Mouse (Mus musculus) kidney, postnatal 14 days (tissue): ENCODE data around the gene Gpr89.

Experiments used
- DNase-seq: peaks from one replicate; pipeline ENCODE4 v3.0.0; 2022; ENCODE audit warnings: mixed read lengths

Gpr89 gene

DNA sequence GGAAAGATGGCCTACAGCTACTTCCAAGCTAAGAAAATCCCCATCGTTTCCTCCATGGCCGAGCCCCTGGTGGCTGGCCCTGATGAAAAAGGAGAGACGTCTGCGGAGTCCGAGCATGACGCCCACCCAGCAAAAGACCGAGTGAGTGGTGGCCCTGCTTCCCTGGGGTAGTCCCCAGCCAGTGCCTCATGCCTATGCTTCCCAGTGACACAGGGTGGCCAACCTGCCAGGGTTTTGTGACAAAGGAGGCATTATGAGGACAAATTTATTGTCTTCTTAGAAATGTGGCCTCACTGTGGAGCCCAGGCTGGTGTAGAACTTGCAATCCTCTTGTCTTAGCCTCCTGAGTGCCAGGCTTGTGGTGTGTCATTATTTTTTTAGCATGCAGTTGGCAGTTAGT is 36.1 kb downstream of the Gpr89 start:
- DNase-seq: no peak

DNA sequence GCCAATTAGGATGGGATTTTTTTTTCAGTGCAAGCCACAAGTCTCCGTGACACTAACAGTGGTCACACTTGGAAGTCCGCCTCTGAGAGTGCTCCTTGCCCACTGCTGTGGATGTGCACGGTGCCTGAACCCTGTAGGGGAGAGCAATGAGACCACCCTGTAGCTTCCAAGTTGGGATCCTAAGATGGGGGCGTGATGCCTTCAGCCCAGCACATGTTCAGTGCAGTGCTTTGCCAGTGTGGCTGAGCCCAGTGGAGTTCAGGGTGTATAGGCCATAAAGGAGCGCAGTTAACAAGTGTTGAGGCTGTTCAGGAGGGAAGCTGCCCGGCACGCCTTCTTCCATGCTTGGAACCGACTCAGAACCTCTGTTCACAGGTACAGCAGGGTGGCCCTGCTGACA is 36.6 kb downstream of the Gpr89 start:
- no peak for DNase-seq

DNA sequence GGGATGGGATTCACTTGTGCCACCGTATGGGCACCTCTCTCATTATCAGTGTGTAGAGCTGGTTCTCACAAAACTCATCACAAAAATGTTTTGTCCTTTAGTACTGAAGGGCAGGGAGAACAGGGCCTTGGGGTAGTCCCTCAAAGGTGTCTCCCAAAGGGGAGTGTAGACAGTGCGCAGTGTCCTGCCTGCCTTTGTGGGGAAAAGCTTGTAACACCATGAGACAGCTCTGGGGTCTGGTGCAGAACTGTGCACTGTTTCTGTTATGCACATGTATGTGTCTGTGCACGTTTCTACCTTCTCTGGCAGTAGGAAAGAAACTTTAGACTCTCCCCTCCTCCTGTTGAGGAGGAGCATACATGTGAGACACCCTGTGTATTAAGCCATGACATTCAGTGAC is 37.3 kb downstream of the Gpr89 start:
- DNase-seq: no peak

DNA sequence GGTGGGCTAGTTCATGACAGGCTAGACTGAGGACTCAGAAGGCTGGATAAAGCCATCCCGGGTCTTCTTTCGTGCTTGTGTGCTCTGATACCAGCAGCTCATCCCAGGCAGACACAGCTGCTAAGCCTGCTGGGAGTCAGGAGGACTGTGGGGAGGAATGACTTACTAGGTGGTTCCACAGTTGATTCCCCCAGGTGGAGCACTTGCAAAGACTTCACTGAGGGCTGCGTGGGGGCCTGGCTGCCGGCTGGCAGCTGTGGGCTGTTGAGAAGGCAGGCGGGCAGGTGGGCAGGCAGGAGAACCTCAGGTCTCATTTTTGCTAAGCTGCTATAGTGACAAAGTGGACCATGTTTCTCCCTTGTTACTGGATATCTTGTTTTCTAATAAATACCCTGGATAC is 44.6 kb downstream of the Gpr89 start:
- DNase-seq: no peak

DNA sequence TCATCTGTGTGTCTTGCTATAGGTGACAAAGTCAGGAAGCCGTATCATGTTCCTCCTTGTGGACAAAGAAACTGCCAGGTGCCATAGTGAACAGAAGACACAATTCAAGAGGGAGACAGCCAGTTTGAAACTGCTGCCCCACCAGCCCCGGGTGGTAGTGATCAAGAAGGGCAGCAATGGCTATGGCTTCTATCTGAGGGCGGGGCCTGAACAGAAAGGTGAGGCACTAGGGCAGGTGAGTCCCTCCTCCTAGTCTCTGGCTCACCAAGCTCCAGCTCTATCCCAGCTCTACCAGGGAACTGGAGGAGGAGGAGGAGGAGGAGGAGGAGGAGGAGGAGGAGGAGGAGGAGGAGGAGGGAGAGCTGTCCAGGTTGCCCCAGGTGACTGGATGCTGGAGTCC is 49.3 kb downstream of the Gpr89 start:
- no peak for DNase-seq

DNA sequence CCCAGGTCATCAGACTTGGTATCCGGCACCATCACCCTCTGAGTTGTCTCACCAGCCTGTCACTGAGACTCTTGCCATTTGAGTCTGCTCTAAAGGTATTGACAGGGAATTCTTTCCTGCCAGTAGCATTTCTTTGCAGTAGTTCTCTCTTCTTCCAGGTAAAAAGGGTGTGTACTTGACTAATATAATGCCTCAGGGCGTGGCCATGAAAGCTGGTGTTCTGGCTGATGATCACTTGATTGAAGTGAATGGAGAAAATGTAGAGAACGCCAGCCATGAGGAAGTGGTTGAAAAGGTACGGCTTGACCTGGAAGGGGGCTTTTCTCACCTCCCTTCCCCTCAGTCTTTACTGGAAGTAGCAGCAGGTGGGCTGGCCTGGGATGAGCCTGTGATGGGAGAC is 50.8 kb downstream of the Gpr89 start:
- DNase-seq: no peak

DNA sequence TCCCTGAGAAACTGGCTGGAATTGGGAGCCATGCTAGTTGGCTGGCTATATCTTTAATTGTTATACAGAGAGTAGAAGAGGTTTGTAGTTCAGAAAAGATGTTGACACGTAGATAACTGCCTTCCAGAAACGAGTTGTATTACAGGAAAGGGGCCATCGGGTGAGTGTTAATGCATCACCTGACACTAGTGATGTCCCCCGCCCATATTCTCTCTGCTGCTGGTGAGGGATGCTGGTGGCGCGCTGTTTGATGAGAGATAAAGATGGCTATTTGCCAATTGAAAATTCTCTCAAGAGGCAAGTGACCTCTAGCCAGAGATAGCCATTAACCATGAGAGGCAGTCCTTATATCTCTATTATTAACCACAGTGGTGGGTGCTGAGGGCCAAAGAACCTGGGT is 52.6 kb downstream of the Gpr89 start:
- DNase-seq: no peak

DNA sequence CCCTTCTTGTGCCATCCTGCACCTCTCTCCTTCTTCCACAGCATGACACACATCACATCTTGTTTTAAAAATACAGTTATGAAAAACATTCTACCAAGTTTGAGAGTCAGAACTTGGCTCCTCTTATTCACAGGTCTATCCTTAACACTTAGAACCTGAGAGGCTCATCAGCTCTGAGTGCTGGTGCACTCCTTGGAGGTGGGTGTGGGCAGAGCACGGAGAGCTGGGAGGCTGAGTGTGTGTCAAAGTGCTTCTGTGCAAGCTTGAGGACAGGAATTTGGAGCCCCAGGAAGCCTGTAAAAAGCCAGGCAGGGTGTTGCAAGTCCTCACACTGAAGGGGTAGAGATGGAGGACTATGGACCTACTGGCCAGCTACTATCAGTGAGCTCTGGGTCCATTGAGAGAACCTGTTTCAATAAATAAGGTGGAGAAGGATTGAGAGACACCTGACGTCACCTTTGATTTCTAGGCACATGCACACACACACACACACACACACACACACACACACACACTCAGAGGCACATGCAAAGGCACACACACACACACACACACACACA is 55.9 kb downstream of the Gpr89 start:
- DNase-seq: no peak

DNA sequence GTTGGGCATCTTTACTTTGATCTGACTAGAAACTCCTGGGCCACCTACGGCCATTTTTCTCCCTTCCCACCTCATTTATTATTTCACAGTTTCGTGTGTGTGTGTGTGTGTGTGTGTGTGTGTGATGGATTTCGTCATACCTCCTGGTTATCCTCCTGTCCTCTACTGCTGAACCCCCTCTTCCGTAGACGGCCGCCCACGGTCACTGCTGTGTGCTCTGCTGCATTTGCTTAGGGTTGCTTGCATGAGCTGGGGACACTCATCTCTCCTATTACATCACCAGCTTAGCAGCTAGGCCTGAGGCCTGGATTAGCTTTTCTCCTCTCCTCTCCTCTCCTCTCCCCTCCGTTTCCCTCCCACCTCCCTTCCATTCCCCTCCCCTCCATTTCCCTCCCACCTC is 56.7 kb downstream of the Gpr89 start:
- no peak for DNase-seq

DNA sequence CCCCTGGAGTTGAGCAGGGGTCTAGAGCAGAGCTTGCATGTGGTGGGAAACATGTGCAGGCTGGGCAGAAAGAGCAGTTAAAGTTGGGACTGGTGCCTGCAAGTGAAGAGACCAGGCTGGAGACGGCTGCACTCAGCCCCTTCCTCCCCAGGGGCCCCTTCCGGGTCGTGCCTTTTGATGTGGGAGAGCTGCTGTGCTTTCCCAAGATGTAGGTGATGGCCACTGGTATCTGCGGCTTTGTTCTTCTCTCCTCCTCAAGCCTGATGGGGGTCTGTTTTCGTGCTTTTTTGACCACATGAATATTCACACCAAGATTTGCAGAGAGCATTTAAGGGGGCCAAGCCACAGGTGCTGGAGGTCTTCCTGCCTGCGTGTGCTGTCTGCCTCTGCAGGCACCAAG is 57.5 kb downstream of the Gpr89 start:
- DNase-seq: no peak

DNA sequence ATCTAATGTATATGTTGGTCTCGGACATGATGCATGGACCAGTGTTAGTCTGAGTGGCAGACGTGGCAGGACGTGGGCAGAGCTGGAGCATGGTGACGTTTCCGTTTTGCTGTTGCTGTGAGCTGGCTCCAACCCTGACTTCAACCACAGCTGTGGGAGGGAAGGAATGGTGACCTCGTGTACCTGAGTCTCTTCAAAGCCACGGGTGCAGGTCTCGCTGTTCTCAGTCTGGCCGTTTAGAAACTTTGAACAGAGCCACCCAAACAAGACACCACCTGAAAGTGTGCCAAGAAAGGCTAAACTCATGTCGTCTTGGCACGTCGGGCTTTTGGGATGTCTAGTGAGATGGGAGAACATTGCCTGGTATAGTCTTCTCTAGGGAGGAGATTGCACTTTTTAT is 58.2 kb downstream of the Gpr89 start:
- DNase-seq: no peak

DNA sequence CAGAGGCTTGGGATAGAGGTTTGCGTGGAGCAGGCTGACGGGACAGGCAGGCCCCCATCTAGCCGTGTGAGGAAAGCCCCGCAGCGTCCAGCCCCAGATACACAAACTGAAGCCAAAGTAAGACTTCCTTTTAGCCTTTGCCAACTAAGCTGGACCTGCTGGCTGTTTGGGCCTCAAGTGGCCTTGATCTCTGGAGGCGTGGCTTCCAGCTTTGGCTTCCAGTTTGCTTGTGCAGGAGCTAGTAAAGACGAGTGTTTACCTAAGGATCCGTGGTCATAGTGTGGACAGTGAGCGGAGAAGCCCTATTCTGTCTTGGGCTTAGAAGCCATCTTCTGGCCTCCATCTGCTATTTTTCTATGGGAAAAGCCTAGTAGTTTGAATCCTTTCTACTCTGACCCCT is 59.3 kb downstream of the Gpr89 start:
- DNase-seq: no peak

DNA sequence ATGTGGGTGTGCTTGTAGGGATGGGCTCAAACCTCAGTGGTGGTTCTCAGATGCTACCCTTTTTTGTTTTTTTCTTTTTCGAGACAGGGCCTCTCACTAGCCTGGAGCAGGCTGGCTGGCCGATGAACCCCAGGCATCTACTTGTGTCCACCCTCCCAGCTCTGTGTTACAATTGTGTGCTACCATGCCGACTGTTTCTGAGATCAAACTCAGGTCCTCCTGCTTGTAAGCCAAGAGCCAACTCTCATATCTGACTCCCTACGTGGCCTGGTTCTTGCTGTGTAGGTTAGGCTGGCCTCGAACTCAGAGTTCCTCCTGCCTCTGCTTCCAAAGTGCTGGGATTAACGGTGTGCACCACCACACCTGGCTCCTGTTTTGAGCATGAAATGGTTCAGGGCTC is 60.0 kb downstream of the Gpr89 start:
- DNase-seq: no peak

DNA sequence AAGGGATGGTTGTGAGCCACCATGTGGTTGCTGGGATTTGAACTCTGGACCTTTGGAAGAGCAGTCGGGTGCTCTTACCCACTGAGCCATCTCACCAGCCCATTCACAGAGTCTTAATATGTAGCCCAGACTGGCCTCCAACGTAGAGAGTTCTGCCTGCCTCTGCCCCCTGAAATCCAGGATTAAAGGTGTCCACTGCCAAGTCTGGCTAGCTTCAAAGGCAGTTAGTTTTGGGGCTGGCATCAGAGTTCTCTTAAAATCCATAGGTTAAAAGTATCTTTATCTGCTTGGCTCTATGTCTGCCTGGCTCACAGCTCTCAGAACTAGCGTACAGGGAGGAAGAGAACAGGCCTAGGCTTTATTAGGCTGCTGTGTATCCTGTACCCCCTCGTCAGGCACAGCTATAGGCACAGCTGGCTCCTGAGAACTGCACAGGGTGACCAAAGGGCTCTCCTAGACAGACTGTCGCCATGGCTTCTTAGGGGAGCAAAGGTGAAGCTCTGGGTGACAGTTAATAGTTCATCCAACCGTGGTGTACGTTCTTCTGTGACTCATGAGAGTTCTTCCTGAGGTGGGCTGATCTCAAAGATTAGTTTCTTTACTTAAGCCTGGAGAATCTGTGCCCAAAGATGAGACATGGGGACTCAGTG is 66.0 kb downstream of the Gpr89 start:
- peak; percentile 69 for DNase-seq

DNA sequence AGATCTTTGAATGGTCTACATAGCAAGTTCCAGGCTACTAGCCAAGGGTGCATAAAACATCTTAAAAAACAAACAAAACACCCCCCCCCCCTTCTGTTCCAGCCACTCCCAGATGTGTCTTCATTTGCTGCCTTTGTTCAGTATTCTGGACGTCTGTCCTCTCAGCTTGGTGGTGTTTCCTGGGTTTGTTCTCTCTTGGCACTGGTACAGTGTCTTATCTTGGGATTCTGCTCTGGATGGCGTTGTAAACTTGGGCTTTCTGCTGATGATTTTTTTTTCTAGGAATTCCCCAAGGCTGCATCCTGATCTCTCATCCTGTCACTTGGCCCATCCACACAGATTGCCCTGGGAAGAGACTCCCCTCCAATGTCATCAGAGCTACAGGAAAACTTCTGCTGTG is 68.7 kb downstream of the Gpr89 start:
- no peak for DNase-seq

DNA sequence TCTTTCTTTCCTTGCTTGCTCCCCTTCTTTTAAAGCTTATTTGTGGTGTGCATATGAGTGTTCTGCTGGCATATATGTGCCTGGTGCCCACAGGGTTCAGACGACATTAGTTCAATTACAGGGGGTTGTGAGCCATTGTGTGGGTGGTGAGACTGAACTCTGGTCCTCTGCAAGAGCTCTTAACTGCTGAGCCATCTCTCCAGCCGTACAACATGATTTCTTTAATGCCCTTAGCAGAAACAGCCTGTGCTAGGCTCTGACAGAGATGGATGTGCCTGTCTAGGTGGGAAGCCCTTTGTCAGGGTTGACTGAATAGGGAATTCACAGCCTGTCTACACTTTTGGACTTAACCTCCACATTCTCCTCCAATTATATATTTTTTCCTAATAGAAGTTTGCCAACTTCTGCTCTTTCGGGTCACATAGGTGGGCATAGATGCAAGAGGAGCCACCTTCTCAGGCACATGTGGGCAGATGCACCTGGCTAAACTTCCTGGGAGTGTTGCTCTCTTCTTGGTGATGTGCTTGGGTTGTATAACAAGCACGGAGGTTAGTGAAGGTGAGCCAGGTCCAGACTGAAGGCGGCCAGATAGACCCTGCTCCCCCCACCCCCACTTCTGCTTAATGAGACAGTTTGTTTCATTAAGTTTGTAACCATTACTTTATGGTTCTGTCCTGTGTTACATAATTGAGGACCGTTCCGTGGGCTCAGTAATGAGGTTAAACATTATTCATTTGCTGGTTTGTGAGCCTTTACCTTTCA is 70.4 kb downstream of the Gpr89 start:
- DNase-seq: peak; percentile 64

DNA sequence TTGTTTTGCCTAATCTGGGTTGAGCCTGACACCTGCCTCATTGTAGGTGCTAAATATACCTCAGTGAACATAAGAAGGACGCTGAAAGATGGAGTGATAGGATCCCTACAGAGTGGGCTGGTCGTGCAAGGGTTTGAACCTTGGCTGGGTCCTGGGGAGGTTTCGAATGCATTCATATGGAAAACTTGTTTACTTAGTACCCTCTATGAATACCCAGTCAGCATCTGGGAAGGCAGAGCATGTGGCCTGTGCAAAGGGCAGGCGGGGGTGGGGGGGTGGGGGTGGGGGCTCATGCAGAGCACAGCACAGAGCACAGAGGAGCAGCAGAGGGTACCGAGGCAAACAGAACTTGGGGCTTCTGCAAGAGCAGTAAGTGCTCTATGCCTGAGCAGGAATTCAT is 72.2 kb downstream of the Gpr89 start:
- peak; percentile 69 for DNase-seq

DNA sequence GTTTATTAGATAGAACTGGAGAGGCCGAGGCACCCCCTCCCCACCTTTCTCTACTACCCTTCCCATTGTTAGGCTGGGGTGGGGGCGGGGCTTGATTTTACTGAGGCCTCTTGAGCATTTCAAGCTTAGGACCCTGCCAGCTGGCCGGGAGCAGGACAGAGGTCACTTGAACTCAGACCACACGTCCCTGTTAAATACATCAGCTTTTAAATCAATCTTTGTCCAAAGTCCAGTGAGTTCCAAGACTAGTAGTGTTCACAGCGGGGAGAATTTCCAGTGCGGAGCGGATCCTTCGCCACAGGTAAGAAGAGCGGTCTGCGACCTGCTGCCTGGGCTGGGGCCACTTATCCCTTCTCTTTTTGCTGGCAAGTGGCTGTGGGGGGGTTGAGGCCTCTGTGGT is 75.3 kb downstream of the Gpr89 start:
- DNase-seq: peak; percentile 76

DNA sequence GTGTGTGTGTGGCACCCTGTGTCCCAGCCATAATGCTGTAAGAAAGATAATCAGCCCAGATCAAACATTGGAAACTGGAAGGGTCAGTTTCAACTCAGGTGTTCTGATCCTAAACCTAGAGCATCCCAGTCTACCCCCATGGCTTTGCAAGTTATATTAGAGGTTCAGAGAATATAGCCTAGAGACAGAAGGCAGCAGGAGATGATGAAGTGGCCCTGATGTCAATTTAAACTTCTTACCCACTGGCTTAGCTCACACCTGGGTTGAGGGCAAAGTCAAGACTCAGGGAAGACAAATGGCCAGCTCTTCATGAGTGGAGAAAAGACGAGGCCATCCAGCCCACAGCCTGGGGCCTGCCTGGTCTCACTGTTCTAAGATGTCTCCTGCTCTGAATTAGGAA is 76.2 kb downstream of the Gpr89 start, which contains the start of the genes Pdzk1 and Cd160:
TSS of gene Pdzk1 (plus strand) at position 301 of the 400 bp plus-strand sequence.
TSS of gene Cd160 (minus strand) at position 368 of the 400 bp plus-strand sequence.
- DNase-seq: no peak

DNA sequence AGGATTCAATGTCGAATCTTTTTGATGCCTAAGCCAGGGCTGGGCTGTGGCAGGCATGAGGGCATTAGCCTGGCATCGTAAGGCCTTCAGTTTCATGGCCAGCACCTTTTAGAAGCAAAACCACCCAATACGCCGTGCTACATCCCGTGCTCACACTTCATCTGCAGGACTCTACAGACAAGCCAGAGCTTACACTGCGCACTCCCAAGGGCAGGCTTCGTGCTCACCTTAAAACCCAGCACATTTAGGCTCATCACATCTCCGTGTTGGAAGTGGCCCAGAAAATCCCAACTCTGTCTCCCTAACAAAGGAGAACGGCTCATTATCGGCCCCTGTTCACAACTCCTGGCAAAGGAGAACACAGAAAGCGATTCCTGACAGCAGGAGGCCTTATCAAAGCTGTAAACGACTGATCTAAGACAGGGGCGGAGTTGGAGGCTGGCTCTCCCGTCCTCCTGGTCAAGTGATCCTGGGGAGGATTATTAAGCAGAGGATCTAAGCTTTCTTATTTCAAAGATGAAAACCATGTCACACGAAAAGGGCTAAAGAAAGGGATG is 76.8 kb downstream of the Gpr89 start:
- no peak for DNase-seq

DNA sequence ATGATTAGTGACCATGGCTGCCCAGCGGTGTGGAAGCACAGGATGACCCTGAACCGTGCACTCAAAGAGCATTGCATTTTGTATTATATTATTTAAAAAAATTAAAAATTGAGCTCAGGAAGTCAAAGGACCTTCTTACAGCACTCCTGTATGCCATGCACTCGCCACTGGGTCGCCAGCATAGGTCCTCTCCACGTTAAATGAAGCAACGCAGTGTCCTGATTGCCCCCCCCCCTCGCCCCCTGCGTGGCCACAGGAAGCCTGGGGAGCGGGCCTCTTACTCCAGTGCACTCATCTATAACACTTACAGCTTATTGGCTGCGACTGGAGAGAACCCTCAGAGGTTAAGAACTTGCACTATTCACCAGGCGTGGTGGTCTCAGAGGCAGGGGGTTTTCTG is 79.9 kb downstream of the Gpr89 start:
- DNase-seq: no peak

DNA sequence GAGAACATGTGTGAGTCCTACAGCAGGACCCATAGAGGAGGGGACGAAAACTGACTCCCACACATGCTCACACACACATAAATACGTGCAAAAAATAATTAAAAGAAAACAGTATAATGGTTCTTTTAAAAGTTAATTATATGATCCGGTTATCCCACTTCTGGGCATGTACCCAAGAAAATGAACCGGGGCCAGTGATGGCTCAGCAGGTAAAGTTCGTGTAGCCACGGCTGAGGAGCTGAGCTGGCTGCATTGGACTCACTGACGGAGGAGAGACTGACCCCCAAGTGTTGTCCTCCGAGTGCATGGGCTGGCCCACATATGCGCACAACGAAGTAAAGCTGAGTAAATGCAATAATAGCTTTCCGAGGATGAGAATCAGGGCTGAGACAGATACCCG is 80.5 kb downstream of the Gpr89 start:
- DNase-seq: peak; percentile 73

DNA sequence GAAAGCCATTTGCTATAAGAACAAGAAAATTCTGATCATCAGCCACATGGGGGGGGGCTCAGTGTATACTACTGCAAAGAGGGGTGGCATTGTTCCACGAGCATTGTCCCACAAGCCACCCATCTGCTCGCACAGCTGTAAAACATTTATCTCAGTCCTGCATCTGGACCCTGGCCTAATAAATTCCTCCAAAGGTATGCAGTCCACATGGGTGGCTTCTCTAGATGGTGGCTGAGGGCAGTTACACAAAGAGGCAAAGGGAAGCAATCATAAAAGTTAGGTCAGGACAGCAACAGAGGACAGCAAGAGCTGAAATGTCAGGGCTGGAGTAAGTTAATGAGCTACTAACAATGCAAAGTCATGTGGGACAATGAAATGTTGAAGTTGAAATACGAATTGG is 81.4 kb downstream of the Gpr89 start:
- DNase-seq: peak; percentile 60

DNA sequence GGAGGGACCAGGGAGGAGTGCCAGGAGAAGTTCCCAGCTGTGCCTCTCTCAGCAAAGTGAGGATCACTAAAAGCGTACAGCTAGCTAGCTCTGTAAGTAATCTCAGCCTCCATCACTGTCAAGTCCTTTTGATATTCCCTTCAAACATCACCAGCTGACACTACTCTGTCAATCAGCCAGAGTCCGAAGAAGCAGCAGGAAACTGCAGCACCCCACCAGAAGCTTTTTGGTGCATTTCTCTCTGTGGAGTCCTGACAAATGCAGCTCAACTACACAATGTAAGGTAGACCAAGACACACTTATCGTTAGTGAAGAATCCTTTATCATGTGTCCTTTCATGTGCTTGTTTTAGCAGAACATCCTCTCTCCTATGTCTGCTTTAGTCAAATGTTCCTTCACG is 83.6 kb downstream of the Gpr89 start:
- DNase-seq: no peak
